Mouse (Mus musculus) liver, postnatal 0 days (tissue): ENCODE measurements around the gene Tmem30a. TPM values are rescaled to one million over a fixed set of nuclear protein-coding genes. Genes with fewer than 3 reads are reported as not detected.

ENCODE experiments used
- ATAC-seq: fragments of 200-750 bp; cut with Nextera tagmentation; 2 replicates; pipeline ENCODE4 v1.8.0; 2017; ENCODE audit warnings: mild to moderate bottlenecking, moderate library complexity
- DNase-seq: peaks from one replicate; pipeline ENCODE4 v3.0.0-alpha.2; 2016
- H3K27ac ChIP-seq: fragments of 300-500 bp; sonication (generic); 2 replicates; pipeline ENCODE4 v1.5.1; 2014; ENCODE audit warnings: antibody characterized with exemption, moderate library complexity, mild to moderate bottlenecking, low read depth
- H3K27me3 ChIP-seq: fragments of 300-500 bp; sonication (generic); 2 replicates; pipeline ENCODE4 v1.6.1; 2014; ENCODE audit warnings: low read length, control low read depth, mixed read lengths; ENCODE audit not compliant: insufficient read depth
- H3K36me3 ChIP-seq: fragments of 300-500 bp; sonication (generic); replicated peaks from 2 replicates; pipeline ENCODE4 v1.6.1; 2014; ENCODE audit warnings: mild to moderate bottlenecking, control low read depth, low read length, moderate library complexity, mixed read lengths; ENCODE audit not compliant: insufficient read depth
- H3K4me1 ChIP-seq: fragments of 300-500 bp; sonication (generic); 2 replicates; pipeline ENCODE4 v1.6.1; 2014; ENCODE audit warnings: antibody characterized with exemption, mild to moderate bottlenecking, control low read depth; ENCODE audit not compliant: insufficient read depth
- H3K4me2 ChIP-seq: fragments of 300-500 bp; sonication (generic); 2 replicates; pipeline ENCODE4 v1.6.1; 2014; ENCODE audit warnings: low read depth, mild to moderate bottlenecking, low read length, moderate library complexity, mixed read lengths
- H3K4me3 ChIP-seq: fragments of 300-500 bp; sonication (generic); 2 replicates; pipeline ENCODE4 v1.5.1; 2014; ENCODE audit warnings: low read depth, low read length
- H3K9ac ChIP-seq: fragments of 300-500 bp; sonication (generic); replicated peaks from 2 replicates; pipeline ENCODE4 v1.6.1; 2014; ENCODE audit warnings: mild to moderate bottlenecking, moderate library complexity
- H3K9me3 ChIP-seq: fragments of 300-500 bp; sonication (generic); 2 replicates; pipeline ENCODE4 v1.6.1; 2016; ENCODE audit warnings: mild to moderate bottlenecking, control low read depth, low read length, mixed read lengths
- CTCF ChIP-seq: sonication (generic); IDR thresholded peaks from 2 replicates; pipeline ENCODE4 v1.5.1; 2016; ENCODE audit warnings: antibody characterized with exemption, low read depth
- EP300 ChIP-seq: IDR thresholded peaks from 2 replicates; pipeline ENCODE4 v1.6.1; 2016; ENCODE audit warnings: antibody characterized with exemption, low read depth, mild to moderate bottlenecking
- WGBS: fragments of 180-500 bp; shearing (Covaris S2); extraction: QIAGEN DNeasy Blood & Tissue Kit; methylation state at CpG from one replicate; pipeline ENCODE4 v1.1.7; 2014; ENCODE audit not compliant: insufficient replicate concordance; 5-methylcytosine and 5-hydroxymethylcytosine counted together
- polyA plus RNA-seq: library from polyadenylated mRNA; unstranded; fragments of >200 nt; fragmentation: Nextera tagmentation; extraction: Ambion mirVana; gene quantifications from 2 replicates; pipeline ENCODE4 v1.2.1, GENCODE M21; 2015

The Tmem30a gene
- polyA plus RNA-seq, 1 experiment from 2014 or later: 67.5 TPM

- ATAC-seq (no peak), DNase-seq (no peak)
- Histone ChIP-seq H3K4me1 (no peaks in the 10 kb centered on the region), H3K27ac (no peak overlapping the region), H3K36me3 (peaks cover 30% of the 10 kb centered on the region), H3K27me3 (no peaks in the 10 kb centered on the region), H3K4me2 (no peak overlapping the region), H3K9me3 (no peaks in the 10 kb centered on the region), H3K4me3 (no peak overlapping the region), H3K9ac (no peak overlapping the region)
- TF ChIP-seq EP300 (no peak), CTCF (no peak)
- WGBS: 82% methylated on average over 8 of the region's 8 CpGs
Measured at GRCm38 (mm10) chr9:79751846-79752245, 41.5 kb downstream of the Tmem30a start.

GRCm38 (mm10) chr9:79750709-79751108 lies 42.6 kb downstream of the Tmem30a start:
- no peak for TF ChIP-seq CTCF
- TF ChIP-seq EP300: no peak
- Histone ChIP-seq H3K36me3 (peaks cover 26% of the 10 kb centered on the region), H3K9ac (no peak overlapping the region), H3K9me3 (no peaks in the 10 kb centered on the region), H3K27me3 (no peaks in the 10 kb centered on the region), H3K4me3 (no peak overlapping the region), H3K4me2 (no peak overlapping the region), H3K4me1 (no peaks in the 10 kb centered on the region), H3K27ac (no peak overlapping the region)
- 52% methylated on average over 7 of the region's 7 CpGs for WGBS
- ATAC-seq (no peak), DNase-seq (no peak)

- no peaks in the 10 kb centered on the region for H3K36me3 ChIP-seq
- H3K9me3 ChIP-seq: no peaks in the 10 kb centered on the region
- 76% methylated on average over 4 of the region's 4 CpGs for WGBS
- no peak overlapping the region for H3K4me3 ChIP-seq
- no peaks in the 10 kb centered on the region for H3K27me3 ChIP-seq
- H3K9ac ChIP-seq: no peak overlapping the region
- no peak overlapping the region for H3K4me2 ChIP-seq
- no peak overlapping the region for H3K27ac ChIP-seq
- DNase-seq (no peak), ATAC-seq (no peak)
- no peak for TF ChIP-seq EP300
- TF ChIP-seq CTCF: no peak
- H3K4me1 ChIP-seq: no peaks in the 10 kb centered on the region
Measured at GRCm38 (mm10) chr9:79745036-79745435, 48.3 kb downstream of the Tmem30a start.

GRCm38 (mm10) chr9:79735608-79736007 lies 57.7 kb downstream of the Tmem30a start:
- 65% methylated on average over 6 of the region's 6 CpGs for WGBS
- peak overlapping the region; percentile 69 for H3K27ac ChIP-seq
- TF ChIP-seq EP300: no peak
- no peak for TF ChIP-seq CTCF

GRCm38 (mm10) chr9:79730301-79730700 lies 63.0 kb downstream of the Tmem30a start:
- H3K4me1 ChIP-seq: no peaks in the 10 kb centered on the region
- H3K36me3 ChIP-seq: no peaks in the 10 kb centered on the region
- no peak overlapping the region for H3K27ac ChIP-seq
- H3K9me3 ChIP-seq: no peaks in the 10 kb centered on the region
- H3K4me2 ChIP-seq: no peak overlapping the region
- ATAC-seq (no peak), DNase-seq (peak; percentile 56)
- no peak overlapping the region for H3K9ac ChIP-seq
- H3K4me3 ChIP-seq: no peak overlapping the region
- H3K27me3 ChIP-seq: no peaks in the 10 kb centered on the region
- 50% methylated on average over 5 of the region's 5 CpGs for WGBS
- no peak for TF ChIP-seq EP300
- TF ChIP-seq CTCF: no peak

More at GRCm38 (mm10) chr9:79735608-79736007, 57.7 kb downstream of the Tmem30a start:
- Histone ChIP-seq H3K4me3 (no peak overlapping the region), H3K27me3 (no peaks in the 10 kb centered on the region), H3K9ac (no peak overlapping the region), H3K4me2 (no peak overlapping the region), H3K4me1 (no peaks in the 10 kb centered on the region), H3K36me3 (no peaks in the 10 kb centered on the region), H3K9me3 (no peaks in the 10 kb centered on the region)
- DNase-seq (peak; percentile 21), ATAC-seq (peak; percentile 59)

GRCm38 (mm10) chr9:79723090-79723489 lies 70.2 kb downstream of the Tmem30a start:
- no peak for DNase-seq
- peaks cover 10% of the 10 kb centered on the region for H3K4me1 ChIP-seq
- 29% methylated on average over 5 of the region's 5 CpGs for WGBS

GRCm38 (mm10) chr9:79721056-79721455 lies 72.3 kb downstream of the Tmem30a start:
- Histone ChIP-seq H3K4me3 (no peak overlapping the region), H3K27me3 (peaks cover 40% of the 10 kb centered on the region)
- WGBS: 8% methylated on average over 9 of the region's 9 CpGs

More at GRCm38 (mm10) chr9:79723090-79723489, 70.2 kb downstream of the Tmem30a start:
- Histone ChIP-seq H3K9me3 (no peaks in the 10 kb centered on the region), H3K9ac (no peak overlapping the region), H3K4me3 (no peak overlapping the region), H3K36me3 (no peaks in the 10 kb centered on the region), H3K27me3 (peaks cover 31% of the 10 kb centered on the region), H3K4me2 (no peak overlapping the region), H3K27ac (no peak overlapping the region)
- no peak for ATAC-seq
- TF ChIP-seq CTCF (peak; percentile 70), EP300 (no peak)

More at GRCm38 (mm10) chr9:79721056-79721455, 72.3 kb downstream of the Tmem30a start:
- no peak for ATAC-seq
- Histone ChIP-seq H3K36me3 (no peaks in the 10 kb centered on the region), H3K4me2 (no peak overlapping the region), H3K9me3 (no peaks in the 10 kb centered on the region), H3K27ac (no peak overlapping the region), H3K4me1 (peaks cover 16% of the 10 kb centered on the region), H3K9ac (no peak overlapping the region)
- TF ChIP-seq CTCF: peak; percentile 64
- no peak for TF ChIP-seq EP300
- peak; percentile 38 for DNase-seq
